Mouse (Mus musculus) heart, adult 18-20 months (tissue): ENCODE measurements around the gene Igsf1. TPM values are rescaled to one million over a fixed set of nuclear protein-coding genes. Genes with fewer than 3 reads are reported as not detected.
A peak's percentile ranks its signal among the peaks of the same experiment; 100 is the strongest.

Experiments
- DNase-seq, 2 experiments: peaks; one replicate each; pipeline ENCODE4 v3.0.0; 2021 to 2022; ENCODE audit warnings: mixed read lengths in 1 of 2
- long read RNA-seq, 2 experiments: library from polyadenylated mRNA; stranded (forward); transcript quantifications; one replicate each; pipeline ENCODE4 v2.0.0; 2021
- total RNA-seq, 2 experiments: library from RNA; stranded (reverse); gene quantifications; 2 replicates each; pipeline ENCODE4 v1.2.3; 2021

Gene Igsf1
- total RNA-seq, result 10 to 100 TPM; 26.8 to 28.1 TPM
- long read RNA-seq, experiment 1, partial matches to known transcripts, result 19 of 32 reads
- long read RNA-seq, experiment 1, other reads (novel, unspliced or antisense), result 11 of 32 reads
- long read RNA-seq, experiment 2, partial matches to known transcripts, result 7 of 9 reads
- long read RNA-seq, experiment 2, other reads (novel, unspliced or antisense), result 2 of 9 reads

DNA sequence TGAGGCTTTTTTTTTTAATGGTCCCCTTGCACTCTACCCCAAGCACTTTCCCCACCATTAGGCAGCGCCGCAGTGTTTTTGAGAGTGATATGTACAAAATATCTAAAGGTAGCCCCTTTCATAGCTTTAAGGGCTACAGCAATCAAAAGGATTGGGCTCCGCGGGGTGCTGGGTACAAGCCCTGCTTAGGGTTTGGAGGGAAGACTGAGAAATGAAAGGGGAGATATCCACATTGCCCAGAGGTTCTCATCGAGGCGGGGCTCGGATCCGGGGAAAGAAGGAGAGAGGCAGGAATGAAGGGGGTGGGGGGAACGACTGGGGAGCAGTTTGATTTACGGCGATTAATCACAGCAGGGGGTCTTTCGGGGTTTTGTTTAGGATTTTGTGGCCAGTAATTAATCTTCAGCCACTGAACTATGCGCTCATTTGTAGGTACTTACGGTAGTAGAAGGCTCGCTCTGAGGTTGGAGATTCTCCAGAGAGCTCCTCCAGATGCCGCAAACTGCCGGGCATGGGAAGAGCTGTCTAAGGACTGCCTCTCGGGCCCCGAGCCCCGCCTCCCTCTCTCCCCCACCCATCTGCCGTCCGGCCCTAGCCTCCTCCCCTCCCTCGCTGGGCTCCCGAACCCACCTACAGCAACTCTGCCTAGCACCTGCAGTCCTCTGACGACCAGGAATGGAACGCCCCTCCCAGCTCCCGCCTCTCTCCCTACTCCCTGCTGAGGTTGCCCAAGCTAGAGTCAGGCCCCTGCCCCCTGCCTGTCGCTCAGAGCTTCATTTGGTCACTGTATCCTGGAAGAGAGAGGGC, at the start of gene Igsf1:
TSS of gene Igsf1 (minus strand) at position 537 of the 807 bp plus-strand sequence.
- peak; percentile 9 to 16 for DNase-seq

DNA sequence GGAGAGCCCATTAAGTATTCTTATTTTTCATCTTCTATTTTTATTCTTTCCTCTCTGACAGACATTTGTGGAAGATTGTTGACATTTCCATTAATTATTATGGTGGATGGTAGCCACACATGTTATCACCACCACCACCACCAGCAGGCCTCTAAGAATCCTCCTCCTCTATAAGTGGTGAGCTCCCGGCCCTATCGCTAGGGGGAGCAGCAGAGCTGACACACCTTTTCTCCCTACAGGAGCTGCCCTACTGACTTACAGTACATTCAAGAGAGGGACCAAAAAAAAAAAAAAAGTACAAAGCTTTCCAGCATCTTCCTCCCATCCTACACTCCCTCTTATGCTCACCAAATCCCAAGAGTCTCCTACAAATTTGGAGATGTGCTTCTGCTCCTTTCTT, 26.7 kb downstream of the Igsf1 start:
- peak in 1 of 2 experiments; percentile 28 for DNase-seq

DNA sequence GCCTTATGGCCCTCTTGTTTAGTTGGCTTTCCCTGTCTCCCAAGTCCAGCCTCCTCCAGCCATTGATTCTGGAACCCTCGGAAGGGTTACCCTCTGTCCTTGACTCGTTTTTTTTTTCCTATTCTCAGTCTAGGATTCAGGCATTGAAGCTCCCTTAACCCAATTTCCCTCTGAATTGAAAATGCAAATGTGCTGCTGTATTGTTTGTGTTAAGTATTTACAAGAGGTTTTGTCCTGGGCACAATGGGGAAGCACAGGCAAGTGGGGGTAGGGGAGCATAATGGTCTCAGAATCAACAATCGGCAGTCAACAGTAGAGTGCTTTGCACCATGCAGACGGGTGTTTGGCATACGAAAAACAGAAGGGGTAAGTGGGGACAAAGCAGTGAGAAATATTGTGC, 52.4 kb downstream of the Igsf1 start:
- no peak for DNase-seq

DNA sequence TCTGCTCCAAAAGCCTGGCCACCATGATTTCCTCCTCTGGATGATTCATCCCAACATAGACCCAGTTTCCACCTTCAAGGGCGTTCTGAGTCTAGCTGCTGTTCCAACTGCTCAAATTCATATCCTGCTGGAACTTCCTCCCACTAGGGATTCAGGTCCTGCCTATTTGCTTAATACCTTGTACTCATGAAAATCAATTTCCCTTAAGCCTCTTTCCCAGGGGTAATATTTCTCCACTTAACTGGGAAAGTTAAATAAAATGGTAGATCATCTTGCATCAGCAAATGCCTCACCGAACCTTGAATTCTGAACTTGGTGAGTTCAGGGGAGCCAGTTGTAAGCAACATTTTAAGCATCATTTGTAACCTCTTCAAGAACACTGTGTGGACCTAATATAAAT, 62.6 kb downstream of the Igsf1 start, which contains the start of gene Olfr1321:
TSS of gene Olfr1321 (minus strand) at position 101 of the 400 bp plus-strand sequence.
- no peak for DNase-seq

Other genes with a start within 250 kb of the Igsf1 start
- gene Olfr1320, start 125.4 kb downstream of the Igsf1 start, total RNA-seq, result not detected
- gene Olfr1321, start 62.7 kb downstream of the Igsf1 start, total RNA-seq, result not detected
- gene Olfr1322, start 93.7 kb upstream of the Igsf1 start, total RNA-seq, result not detected
- gene Olfr1323, start 221.6 kb upstream of the Igsf1 start, total RNA-seq, result not detected